Mouse (Mus musculus) bone marrow macrophage, adult 2 months (primary cell): ENCODE results near the gene Esrra. TPM values are rescaled to one million over a fixed set of nuclear protein-coding genes. Genes with fewer than 3 reads are reported as not detected.
A peak's percentile ranks its signal among the peaks of the same experiment; 100 is the strongest.

Experiments
- H3K27ac ChIP-seq: 2 replicates; pipeline ENCODE4 v1.5.1; 2012; ENCODE audit warnings: low read depth, low read length; ENCODE audit not compliant: insufficient read depth
- H3K4me1 ChIP-seq: 2 replicates; pipeline ENCODE4 v1.6.1; 2012; ENCODE audit warnings: low read length; ENCODE audit not compliant: control insufficient read depth, insufficient read depth
- H3K4me3 ChIP-seq: 2 replicates; pipeline ENCODE4 v1.5.1; 2012; ENCODE audit warnings: mild to moderate bottlenecking, low read length, moderate library complexity; ENCODE audit not compliant: insufficient read depth
- CTCF ChIP-seq: IDR thresholded peaks from 2 replicates; pipeline ENCODE4 v1.5.1; 2012; ENCODE audit warnings: low read depth, mild to moderate bottlenecking, low read length, moderate library complexity
- POLR2A ChIP-seq: IDR thresholded peaks from 2 replicates; pipeline ENCODE4 v1.6.1; 2012; ENCODE audit warnings: mild to moderate bottlenecking, low read depth, low read length, borderline replicate concordance
- polyA plus RNA-seq: library from polyadenylated mRNA; stranded (reverse); fragments of >200 nt; gene quantifications from 2 replicates; pipeline ENCODE4 v1.2.4, GENCODE M21; 2012; ENCODE audit not compliant: missing spikeins, insufficient read depth, insufficient read length

Esrra gene
- polyA plus RNA-seq, 1 experiment: 41.6 TPM

- Histone ChIP-seq H3K27ac (no peak overlapping the region), H3K4me1 (peaks cover 13% of the 10 kb centered on the region), H3K4me3 (no peak overlapping the region)
- no peak for TF ChIP-seq POLR2A
- no peak for TF ChIP-seq CTCF
Measured at GRCm38 (mm10) chr19:6903031-6903430, 18.6 kb downstream of the Esrra start.

GRCm38 (mm10) chr19:6899641-6900040 is 22.0 kb downstream of the Esrra start:
- TF ChIP-seq POLR2A: no peak
- TF ChIP-seq CTCF: no peak
- no peak overlapping the region for H3K4me3 ChIP-seq

GRCm38 (mm10) chr19:6895608-6896305 is 25.9 kb downstream of the Esrra start:
- Histone ChIP-seq H3K27ac (peak overlapping the region; percentile 36), H3K4me1 (peaks cover 12% of the 10 kb centered on the region), H3K4me3 (peak overlapping the region; percentile 52)

More at GRCm38 (mm10) chr19:6899641-6900040, 22.0 kb downstream of the Esrra start:
- Histone ChIP-seq H3K4me1 (peaks cover 7% of the 10 kb centered on the region), H3K27ac (no peak overlapping the region)

GRCm38 (mm10) chr19:6893731-6894451 is 27.7 kb downstream of the Esrra start:
- Histone ChIP-seq H3K4me1 (peaks cover 12% of the 10 kb centered on the region), H3K4me3 (no peak overlapping the region), H3K27ac (no peak overlapping the region)
- no peak for TF ChIP-seq POLR2A
- no peak for TF ChIP-seq CTCF

GRCm38 (mm10) chr19:6892512-6892911 is 29.1 kb downstream of the Esrra start:
- TF ChIP-seq POLR2A: no peak
- TF ChIP-seq CTCF: no peak
- Histone ChIP-seq H3K4me3 (no peak overlapping the region), H3K27ac (no peak overlapping the region), H3K4me1 (peaks cover 12% of the 10 kb centered on the region)

- Histone ChIP-seq H3K4me1 (peaks cover 12% of the 10 kb centered on the region), H3K27ac (no peak overlapping the region), H3K4me3 (no peak overlapping the region)
- TF ChIP-seq POLR2A: no peak
- no peak for TF ChIP-seq CTCF
Measured at GRCm38 (mm10) chr19:6877965-6878364, 43.6 kb downstream of the Esrra start.

- H3K27ac ChIP-seq: peak overlapping the region; percentile 10; the same call in 1 of the 2 replicates
- no peak for TF ChIP-seq CTCF
- TF ChIP-seq POLR2A: no peak
- no peak overlapping the region for H3K4me3 ChIP-seq
- H3K4me1 ChIP-seq: peaks cover 24% of the 10 kb centered on the region
Measured at GRCm38 (mm10) chr19:6876799-6877198, 44.8 kb downstream of the Esrra start.

GRCm38 (mm10) chr19:6875834-6876233 is 45.8 kb downstream of the Esrra start:
- Histone ChIP-seq H3K27ac (no peak overlapping the region), H3K4me1 (peaks cover 33% of the 10 kb centered on the region), H3K4me3 (no peak overlapping the region)
- TF ChIP-seq CTCF (no peak), POLR2A (no peak)

- Histone ChIP-seq H3K4me1 (peaks cover 40% of the 10 kb centered on the region), H3K27ac (no peak overlapping the region), H3K4me3 (no peak overlapping the region)
- TF ChIP-seq POLR2A: no peak
- TF ChIP-seq CTCF: no peak
Measured at GRCm38 (mm10) chr19:6874257-6874656, 47.4 kb downstream of the Esrra start.

GRCm38 (mm10) chr19:6872701-6873100 is 48.9 kb downstream of the Esrra start:
- Histone ChIP-seq H3K4me3 (no peak overlapping the region), H3K27ac (peak overlapping the region; percentile 80), H3K4me1 (peaks cover 43% of the 10 kb centered on the region)
- no peak for TF ChIP-seq POLR2A
- TF ChIP-seq CTCF: no peak
